Mouse (Mus musculus): ENCODE results near the gene Maco1.

- TF ChIP-seq CTCF (IDR thresholded peaks at IDR 0.05; ENCODE audit: low read depth) (no peak), EP300 (IDR thresholded peaks at IDR 0.05; ENCODE audit: low read depth) (no peak)
Measured at GRCm38 (mm10) chr4:134876171-134876570, 23.0 kb upstream of the Maco1 start.

Data from heart, postnatal 0 days (tissue).